Mouse (Mus musculus): ENCODE results near the gene Fryl. TPM values are rescaled to one million over a fixed set of nuclear protein-coding genes. Genes with fewer than 3 reads are reported as not detected.

Gene Fryl
- polyA plus RNA-seq, 1 experiment: 107 TPM

DNA sequence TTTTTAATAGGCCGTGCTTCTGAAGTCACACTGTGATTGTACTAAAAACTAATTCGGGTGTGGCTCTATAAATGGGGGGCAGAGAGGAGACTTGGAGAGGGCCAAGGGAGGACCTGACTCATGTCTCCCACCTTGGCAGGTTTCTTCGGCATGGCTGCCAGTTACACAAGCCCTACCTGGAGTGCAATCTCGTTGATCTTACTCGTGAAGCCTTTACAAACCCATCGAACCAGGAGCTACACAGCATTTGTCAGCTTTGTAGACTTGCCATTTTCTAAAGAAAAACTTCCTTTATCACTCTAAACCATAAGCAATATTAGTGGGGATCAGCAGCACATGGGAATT is 45.5 kb downstream of the Fryl start:
- H3K36me3 ChIP-seq (ENCODE audit: control insufficient read depth, insufficient read depth, low read length): no peaks in the 10 kb centered on the region
- H3K27me3 ChIP-seq (ENCODE audit: control insufficient read depth, insufficient read depth, low read length): no peaks in the 10 kb centered on the region
- no peak for DNase-seq
- 91% methylated on average over 6 of the region's 6 CpGs for WGBS
- H3K27ac ChIP-seq (ENCODE audit: control insufficient read depth, insufficient read depth, low read length): no peak overlapping the region
- no peak for TF ChIP-seq CTCF (IDR thresholded peaks at IDR 0.05; ENCODE audit: borderline replicate concordance, control insufficient read depth, extremely low read depth, insufficient read depth, low read length, poor library complexity)
- TF ChIP-seq POLR2A (IDR thresholded peaks at IDR 0.05; ENCODE audit: control insufficient read depth, extremely low read depth, insufficient read depth, low read length, poor library complexity): no peak
- peaks cover 19% of the 10 kb centered on the region for H3K4me1 ChIP-seq (replicated peaks; ENCODE audit: control insufficient read depth, insufficient read depth, low read length)
- no peak overlapping the region for H3K4me3 ChIP-seq (ENCODE audit: control insufficient read depth, insufficient read depth, low read length)

DNA sequence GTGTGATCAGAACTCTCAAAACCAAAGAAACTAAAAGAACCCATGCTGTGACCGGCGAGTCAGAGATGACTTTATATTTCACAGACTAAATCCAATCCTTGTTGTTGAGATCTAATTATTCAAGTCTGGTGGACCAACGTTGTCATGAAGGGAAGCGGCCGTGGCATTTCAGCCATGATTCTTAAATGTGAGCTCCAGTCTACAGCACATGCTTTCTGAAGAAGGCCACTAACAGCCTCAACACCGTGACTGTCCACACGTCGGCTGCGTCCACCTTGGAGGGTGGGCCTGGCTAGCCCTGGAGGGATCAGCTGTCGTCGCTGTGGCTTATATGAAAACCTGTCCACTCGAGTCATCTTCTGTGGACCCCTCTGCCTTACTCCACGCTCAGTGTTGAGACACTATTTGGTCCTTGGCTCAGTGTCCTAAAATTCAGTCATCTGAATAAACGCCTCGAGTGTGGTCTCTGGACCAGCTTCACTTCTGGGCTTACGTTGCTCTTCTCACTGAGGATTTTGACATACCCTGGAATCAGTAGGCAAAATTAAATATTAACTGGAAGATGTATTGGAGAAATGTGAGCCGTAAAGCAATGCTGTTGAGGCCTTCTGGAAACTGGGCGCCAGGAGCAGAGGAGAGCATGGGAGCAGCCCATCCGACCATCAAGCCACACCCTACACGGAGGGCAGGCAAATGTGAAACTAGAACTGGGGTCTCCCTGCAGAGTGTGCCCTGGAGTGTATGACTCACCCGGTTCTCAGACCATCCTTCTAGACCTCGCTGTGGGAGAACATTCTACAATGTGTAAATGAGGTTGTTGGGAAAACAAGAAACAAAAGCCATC is 46.1 kb downstream of the Fryl start:
- WGBS: 86% methylated on average over 22 of the region's 22 CpGs
- H3K4me1 ChIP-seq (replicated peaks; ENCODE audit: control insufficient read depth, insufficient read depth, low read length): peaks cover 21% of the 10 kb centered on the region
- H3K27me3 ChIP-seq (ENCODE audit: control insufficient read depth, insufficient read depth, low read length): no peaks in the 10 kb centered on the region
- no peaks in the 10 kb centered on the region for H3K36me3 ChIP-seq (ENCODE audit: control insufficient read depth, insufficient read depth, low read length)
- no peak for TF ChIP-seq POLR2A (IDR thresholded peaks at IDR 0.05; ENCODE audit: control insufficient read depth, extremely low read depth, insufficient read depth, low read length, poor library complexity)
- TF ChIP-seq CTCF (IDR thresholded peaks at IDR 0.05; ENCODE audit: borderline replicate concordance, control insufficient read depth, extremely low read depth, insufficient read depth, low read length, poor library complexity): no peak
- H3K27ac ChIP-seq (ENCODE audit: control insufficient read depth, insufficient read depth, low read length): no peak overlapping the region
- DNase-seq: no peak
- no peak overlapping the region for H3K4me3 ChIP-seq (ENCODE audit: control insufficient read depth, insufficient read depth, low read length)

GRCm38 (mm10) chr5:73209201-73210096 is 47.0 kb downstream of the Fryl start:
- 41% methylated on average over 20 of the region's 20 CpGs for WGBS
- Histone ChIP-seq H3K4me1 (replicated peaks; ENCODE audit: control insufficient read depth, insufficient read depth, low read length) (peaks cover 21% of the 10 kb centered on the region), H3K36me3 (ENCODE audit: control insufficient read depth, insufficient read depth, low read length) (no peaks in the 10 kb centered on the region), H3K27me3 (ENCODE audit: control insufficient read depth, insufficient read depth, low read length) (no peaks in the 10 kb centered on the region), H3K4me3 (ENCODE audit: control insufficient read depth, insufficient read depth, low read length) (no peak overlapping the region), H3K27ac (ENCODE audit: control insufficient read depth, insufficient read depth, low read length) (no peak overlapping the region; the same call in 1 of the 2 replicates)
- peak; percentile 32 for DNase-seq
- TF ChIP-seq POLR2A (IDR thresholded peaks at IDR 0.05; ENCODE audit: control insufficient read depth, extremely low read depth, insufficient read depth, low read length, poor library complexity) (no peak), CTCF (IDR thresholded peaks at IDR 0.05; ENCODE audit: borderline replicate concordance, control insufficient read depth, extremely low read depth, insufficient read depth, low read length, poor library complexity) (no peak)

DNA sequence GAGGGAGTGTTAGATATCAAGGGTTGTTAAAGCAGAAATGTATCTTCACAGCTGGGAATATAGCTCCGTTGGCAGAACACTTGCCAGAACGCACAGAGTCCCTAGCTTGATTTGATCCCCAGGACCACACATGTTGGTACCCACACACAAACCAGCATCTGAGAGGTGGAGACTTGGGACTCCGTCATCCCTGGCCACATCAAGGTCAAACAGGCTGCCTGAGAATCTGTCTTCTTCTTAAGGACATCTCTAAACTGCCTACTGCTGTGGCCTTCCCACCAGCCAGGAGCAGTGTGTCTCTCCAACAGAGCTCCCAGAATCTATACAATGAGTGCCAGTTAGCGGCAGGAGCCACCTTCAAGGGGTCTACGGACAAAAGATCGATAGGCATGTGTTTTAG is 47.8 kb downstream of the Fryl start:
- H3K36me3 ChIP-seq (ENCODE audit: control insufficient read depth, insufficient read depth, low read length): no peaks in the 10 kb centered on the region
- H3K27me3 ChIP-seq (ENCODE audit: control insufficient read depth, insufficient read depth, low read length): no peaks in the 10 kb centered on the region
- WGBS: 63% methylated on average over 6 of the region's 6 CpGs
- H3K4me3 ChIP-seq (ENCODE audit: control insufficient read depth, insufficient read depth, low read length): no peak overlapping the region
- no peak overlapping the region for H3K27ac ChIP-seq (ENCODE audit: control insufficient read depth, insufficient read depth, low read length)
- TF ChIP-seq POLR2A (IDR thresholded peaks at IDR 0.05; ENCODE audit: control insufficient read depth, extremely low read depth, insufficient read depth, low read length, poor library complexity): no peak
- TF ChIP-seq CTCF (IDR thresholded peaks at IDR 0.05; ENCODE audit: borderline replicate concordance, control insufficient read depth, extremely low read depth, insufficient read depth, low read length, poor library complexity): no peak
- H3K4me1 ChIP-seq (replicated peaks; ENCODE audit: control insufficient read depth, insufficient read depth, low read length): peaks cover 21% of the 10 kb centered on the region
- no peak for DNase-seq

- 4% methylated on average over 9 of the region's 9 CpGs for WGBS
- Histone ChIP-seq H3K36me3 (ENCODE audit: control insufficient read depth, insufficient read depth, low read length) (no peaks in the 10 kb centered on the region), H3K27ac (ENCODE audit: control insufficient read depth, insufficient read depth, low read length) (peak overlapping the region; percentile 87), H3K27me3 (ENCODE audit: control insufficient read depth, insufficient read depth, low read length) (no peaks in the 10 kb centered on the region), H3K4me1 (replicated peaks; ENCODE audit: control insufficient read depth, insufficient read depth, low read length) (peaks cover 21% of the 10 kb centered on the region), H3K4me3 (ENCODE audit: control insufficient read depth, insufficient read depth, low read length) (no peak overlapping the region)
- DNase-seq: peak; percentile 50
- no peak for TF ChIP-seq CTCF (IDR thresholded peaks at IDR 0.05; ENCODE audit: borderline replicate concordance, control insufficient read depth, extremely low read depth, insufficient read depth, low read length, poor library complexity)
- TF ChIP-seq POLR2A (IDR thresholded peaks at IDR 0.05; ENCODE audit: control insufficient read depth, extremely low read depth, insufficient read depth, low read length, poor library complexity): no peak
Observed at GRCm38 (mm10) chr5:73206722-73207121, 49.7 kb downstream of the Fryl start.

GRCm38 (mm10) chr5:73205996-73206629 is 50.3 kb downstream of the Fryl start:
- H3K4me3 ChIP-seq (ENCODE audit: control insufficient read depth, insufficient read depth, low read length): no peak overlapping the region
- H3K27me3 ChIP-seq (ENCODE audit: control insufficient read depth, insufficient read depth, low read length): no peaks in the 10 kb centered on the region
- 43% methylated on average over 8 of the region's 8 CpGs for WGBS
- no peaks in the 10 kb centered on the region for H3K36me3 ChIP-seq (ENCODE audit: control insufficient read depth, insufficient read depth, low read length)
- peak; percentile 52 for DNase-seq
- H3K27ac ChIP-seq (ENCODE audit: control insufficient read depth, insufficient read depth, low read length): peak overlapping the region; percentile 81
- peaks cover 21% of the 10 kb centered on the region for H3K4me1 ChIP-seq (replicated peaks; ENCODE audit: control insufficient read depth, insufficient read depth, low read length)
- TF ChIP-seq POLR2A (IDR thresholded peaks at IDR 0.05; ENCODE audit: control insufficient read depth, extremely low read depth, insufficient read depth, low read length, poor library complexity) (no peak), CTCF (IDR thresholded peaks at IDR 0.05; ENCODE audit: borderline replicate concordance, control insufficient read depth, extremely low read depth, insufficient read depth, low read length, poor library complexity) (no peak)
